Comparison of ENCODE assay signal across 7 mouse cellular contexts in the genomic region with DNA sequence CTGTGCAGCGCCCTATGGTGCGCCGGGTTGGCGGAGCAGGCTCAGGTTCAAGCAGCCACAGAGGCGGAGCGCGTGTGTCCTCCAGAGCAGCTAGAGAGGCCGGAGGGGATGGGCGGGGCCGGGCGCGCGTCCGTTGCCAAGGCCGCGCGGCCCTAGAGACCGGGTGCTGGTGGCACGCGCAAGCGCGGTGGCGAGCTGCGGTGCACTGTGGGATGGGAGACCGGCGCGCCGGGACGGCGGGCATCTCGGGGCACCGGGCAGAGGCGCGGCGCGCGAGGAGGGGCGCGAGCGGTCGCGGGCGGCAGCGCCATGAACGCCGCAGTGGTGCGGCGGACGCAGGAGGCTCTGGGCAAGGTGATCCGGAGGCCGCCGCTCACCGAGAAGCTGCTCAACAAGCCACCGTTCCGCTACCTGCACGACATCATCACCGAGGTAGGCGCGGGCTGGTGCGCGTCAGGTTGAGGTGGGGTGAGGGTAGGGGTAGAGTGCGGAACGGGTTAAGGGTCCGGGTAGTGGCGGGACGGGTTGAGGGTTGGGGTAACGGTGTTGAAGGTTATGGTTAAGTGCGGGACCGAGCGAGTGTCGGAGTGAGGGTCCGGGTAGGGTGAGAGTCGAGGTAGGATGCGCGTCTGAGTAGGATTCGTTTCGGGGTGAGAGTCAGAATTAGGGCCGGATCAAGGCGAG. TPM values are rescaled to one million over a fixed set of nuclear protein-coding genes. Genes with fewer than 3 reads are reported as not detected.
DNase-seq lines count a peak whose midpoint lies in the region; ATAC-seq and TF ChIP-seq lines count a peak whose summit lies in the region.

A gene (plus strand): TSS at position 191 of the 684 bp plus-strand sequence.

- TF ChIP-seq POLR2A in kidney, adult 2 months (IDR thresholded peaks at IDR 0.05; ENCODE audit: low read depth, low read length): peak; percentile 3
- TF ChIP-seq POLR2A in spleen, adult 2 months (IDR thresholded peaks at IDR 0.05; ENCODE audit: low read depth, low read length): peak; percentile 14; the same call in 1 of the 2 replicates

- H3K4me1 ChIP-seq in embryonic facial prominence, embryonic 11.5 days (ENCODE audit: control insufficient read depth, insufficient read depth, low read length): peaks cover 3% of the 10 kb centered on the region
- H3K4me1 ChIP-seq in kidney, adult 2 months (ENCODE audit: control insufficient read depth, insufficient read depth, low read length): peaks cover 9% of the 10 kb centered on the region; the same call in 1 of the 2 replicates
- peaks cover 17% of the 10 kb centered on the region for H3K4me1 ChIP-seq in limb, embryonic 12.5 days (replicated peaks)
- peaks cover 21% of the 10 kb centered on the region for H3K4me1 ChIP-seq in midbrain, embryonic 15.5 days
- H3K4me1 ChIP-seq in spleen, adult 2 months (ENCODE audit: control insufficient read depth, insufficient read depth, insufficient read length): peaks cover 6% of the 10 kb centered on the region; the same call in 1 of the 2 replicates

- no peak within 1 kb of the TSS for H3K27ac ChIP-seq in embryonic facial prominence, embryonic 11.5 days (replicated peaks; ENCODE audit: low read depth, low read length)
- H3K27ac ChIP-seq in kidney, adult 2 months (ENCODE audit: insufficient read depth, low read depth, low read length): no peak within 1 kb of the TSS
- H3K27ac ChIP-seq in limb, embryonic 12.5 days: no peak within 1 kb of the TSS
- no peak within 1 kb of the TSS; the same call in 1 of the 2 replicates for H3K27ac ChIP-seq in midbrain, embryonic 15.5 days
- H3K27ac ChIP-seq in spleen, adult 2 months (ENCODE audit: insufficient read depth, low read length): no peak within 1 kb of the TSS

- no peaks in the 10 kb centered on the region for H3K36me3 ChIP-seq in embryonic facial prominence, embryonic 11.5 days (replicated peaks; ENCODE audit: control insufficient read depth, insufficient read depth, low read depth, low read length)
- H3K36me3 ChIP-seq in kidney, adult 2 months (ENCODE audit: control insufficient read depth, insufficient read depth, low read length): no peaks in the 10 kb centered on the region
- peaks cover 9% of the 10 kb centered on the region for H3K36me3 ChIP-seq in limb, embryonic 12.5 days
- H3K36me3 ChIP-seq in midbrain, embryonic 15.5 days (replicated peaks): no peaks in the 10 kb centered on the region
- no peaks in the 10 kb centered on the region for H3K36me3 ChIP-seq in spleen, adult 2 months (ENCODE audit: control insufficient read depth, insufficient read depth, low read length)

- peak; percentile 97 for DNase-seq in adrenal gland, postnatal 14 days
- peak; percentile 95 for DNase-seq in embryonic facial prominence, embryonic 11.5 days (ENCODE audit: low spot score)
- peak; percentile 92 to 94 for DNase-seq in heart, adult 18-20 months
- DNase-seq in kidney, adult 2 months: peak; percentile 97
- peak; percentile 74 to 91 for DNase-seq in spleen, adult 2 months (ENCODE audit: low read depth in 1 of 2, low spot score in 2 of 2)

- H3K4me3 ChIP-seq in embryonic facial prominence, embryonic 11.5 days (ENCODE audit: low read depth, low read length): peak within 1 kb of the TSS; percentile 55
- H3K4me3 ChIP-seq in kidney, adult 2 months (ENCODE audit: insufficient read depth, low read depth, low read length): peak within 1 kb of the TSS; percentile 68
- peak within 1 kb of the TSS; percentile 95 for H3K4me3 ChIP-seq in limb, embryonic 12.5 days (replicated peaks)
- peak within 1 kb of the TSS; percentile 69 for H3K4me3 ChIP-seq in midbrain, embryonic 15.5 days
- H3K4me3 ChIP-seq in spleen, adult 2 months (ENCODE audit: extremely low read depth, insufficient read depth, insufficient read length): peak within 1 kb of the TSS; percentile 80

- peak; percentile 99 for ATAC-seq in embryonic facial prominence, embryonic 11.5 days (replicated peaks; ENCODE audit: insufficient number of reproducible peaks, low FRiP score, low TSS enrichment, low read depth)
- peak; percentile 97 for ATAC-seq in limb, embryonic 12.5 days (ENCODE audit: insufficient number of reproducible peaks, insufficient read depth, low FRiP score, low TSS enrichment, low read depth)
- peak; percentile 98 for ATAC-seq in midbrain, embryonic 15.5 days (replicated peaks)

- no peaks in the 10 kb centered on the region for H3K9me3 ChIP-seq in embryonic facial prominence, embryonic 11.5 days (replicated peaks; ENCODE audit: control insufficient read depth, low read length)
- no peaks in the 10 kb centered on the region for H3K9me3 ChIP-seq in limb, embryonic 12.5 days
- no peaks in the 10 kb centered on the region for H3K9me3 ChIP-seq in midbrain, embryonic 15.5 days

- no peak for TF ChIP-seq CTCF in kidney, adult 2 months (conservative IDR thresholded peaks at IDR 0.05; ENCODE audit: insufficient read depth, insufficient read length, low read depth, low read length)
- no peak for TF ChIP-seq CTCF in spleen, adult 2 months (IDR thresholded peaks at IDR 0.05; ENCODE audit: extremely low read depth, insufficient read depth, insufficient read length, insufficient replicate concordance)

- WGBS in embryonic facial prominence, embryonic 11.5 days: under 1% methylated on average over 79 of the region's 79 CpGs
- under 1% methylated on average over 79 of the region's 79 CpGs for WGBS in kidney, adult 2 months
- under 1% methylated on average over 79 of the region's 79 CpGs for WGBS in limb, embryonic 12.5 days
- under 1% methylated on average over 79 of the region's 79 CpGs for WGBS in midbrain, embryonic 15.5 days
- under 1% methylated on average over 79 of the region's 79 CpGs for WGBS in spleen, adult 2 months

- H3K4me2 ChIP-seq in embryonic facial prominence, embryonic 11.5 days (ENCODE audit: low read depth, low read length): peak within 1 kb of the TSS; percentile 84
- peak within 1 kb of the TSS; percentile 90 for H3K4me2 ChIP-seq in limb, embryonic 12.5 days
- H3K4me2 ChIP-seq in midbrain, embryonic 15.5 days: peak within 1 kb of the TSS; percentile 88

- peak within 1 kb of the TSS; percentile 57 for H3K9ac ChIP-seq in embryonic facial prominence, embryonic 11.5 days (replicated peaks; ENCODE audit: low read length)
- peak within 1 kb of the TSS; percentile 77 for H3K9ac ChIP-seq in limb, embryonic 12.5 days (replicated peaks)
- peak within 1 kb of the TSS; percentile 79 for H3K9ac ChIP-seq in midbrain, embryonic 15.5 days

- H3K27me3 ChIP-seq in embryonic facial prominence, embryonic 11.5 days (ENCODE audit: control insufficient read depth, insufficient read depth, low read length): no peaks in the 10 kb centered on the region
- no peaks in the 10 kb centered on the region for H3K27me3 ChIP-seq in kidney, adult 2 months (replicated peaks; ENCODE audit: control insufficient read depth, insufficient read depth, low read length)
- H3K27me3 ChIP-seq in limb, embryonic 12.5 days: peaks cover 4% of the 10 kb centered on the region; the same call in 1 of the 2 replicates
- no peaks in the 10 kb centered on the region for H3K27me3 ChIP-seq in midbrain, embryonic 15.5 days (replicated peaks)
- no peaks in the 10 kb centered on the region for H3K27me3 ChIP-seq in spleen, adult 2 months (ENCODE audit: control insufficient read depth, insufficient read depth, low read length)

RNA-seq across cellular contexts. Expression of the gene that starts here (rescaled TPM):
- total RNA-seq in adrenal gland, postnatal 14 days (2021): 12.3 and 12.6 TPM in 2 replicates
- polyA plus RNA-seq in embryonic facial prominence, embryonic 11.5 days (2014; fragmentation: Nextera tagmentation; extraction: Ambion mirVana): 7.2 and 8.4 TPM in 2 replicates
- total RNA-seq in heart, adult 18-20 months (2021): 1 to 10 TPM; 6.0 to 6.5 TPM
- 9.8 and 11.2 TPM in 2 replicates for polyA plus RNA-seq in kidney, adult 2 months (2012; rRNA removed)
- polyA plus RNA-seq in limb, embryonic 12.5 days (2016; fragmentation: Nextera tagmentation; extraction: Ambion mirVana): 11.8 and 12.2 TPM in 2 replicates
- 11.4 and 12.1 TPM in 2 replicates for polyA plus RNA-seq in midbrain, embryonic 15.5 days (2015; fragmentation: Nextera tagmentation; extraction: Ambion mirVana)
- 3.7 and 3.9 TPM in 2 replicates for polyA plus RNA-seq in spleen, adult 2 months (2012; rRNA removed)
